Mouse (Mus musculus) cortical plate, adult 2 months (tissue): ENCODE measurements around the gene Ttyh3.

Experiments used
- CTCF ChIP-seq: fragments of 200-500 bp; IDR thresholded peaks from 2 replicates; pipeline ENCODE4 v1.5.1; 2011; ENCODE audit warnings: mild to moderate bottlenecking, control low read depth, low read length; ENCODE audit not compliant: insufficient read depth; ENCODE audit errors: extremely low read depth
- POLR2A ChIP-seq: fragments of 200-500 bp; IDR thresholded peaks from 2 replicates; pipeline ENCODE4 v1.6.1; 2011; ENCODE audit warnings: mild to moderate bottlenecking, low read length, control low read depth; ENCODE audit not compliant: insufficient read depth; ENCODE audit errors: extremely low read depth

DNA sequence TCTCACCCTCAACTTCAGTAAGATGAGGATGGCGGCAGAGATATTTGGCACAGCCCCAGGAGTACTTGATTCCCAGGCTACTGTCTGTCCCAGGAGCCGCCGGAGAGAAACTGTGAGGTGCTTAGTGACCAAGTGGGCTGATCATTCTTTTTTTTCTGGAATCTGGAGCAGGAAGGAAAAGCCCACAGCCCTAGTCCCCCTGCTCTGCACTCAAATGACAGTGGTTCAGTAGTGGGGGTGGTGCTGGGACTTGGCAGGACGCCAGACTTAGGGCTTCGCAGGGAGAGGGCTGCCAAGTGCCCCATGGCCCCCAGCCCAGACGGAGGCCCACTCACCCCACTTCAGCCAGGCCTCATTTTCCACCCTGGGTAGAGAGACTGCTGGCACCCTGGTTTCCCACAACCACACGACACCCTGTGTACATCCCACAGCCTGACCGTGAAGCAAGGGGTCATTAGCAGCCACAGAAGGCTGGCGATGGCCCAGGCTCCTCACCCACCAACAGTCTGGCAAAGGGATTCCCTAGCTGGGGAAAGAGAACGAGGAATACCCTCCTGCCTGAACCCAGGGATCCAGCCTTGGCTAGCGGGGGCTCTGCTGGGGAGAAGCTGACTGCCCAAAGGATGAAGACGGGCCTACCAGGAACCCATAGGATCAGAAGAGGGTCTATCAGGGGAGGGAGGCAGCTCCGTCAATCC lies 861 bp downstream of the Ttyh3 start:
- TF ChIP-seq CTCF (no peak), POLR2A (no peak)
